Mouse (Mus musculus) thymus, postnatal 4 days (tissue): ENCODE data around the gene Morc3.

Experiments used
- DNase-seq: peaks from one replicate; pipeline ENCODE4 v3.0.0; 2021

The Morc3 gene

DNA sequence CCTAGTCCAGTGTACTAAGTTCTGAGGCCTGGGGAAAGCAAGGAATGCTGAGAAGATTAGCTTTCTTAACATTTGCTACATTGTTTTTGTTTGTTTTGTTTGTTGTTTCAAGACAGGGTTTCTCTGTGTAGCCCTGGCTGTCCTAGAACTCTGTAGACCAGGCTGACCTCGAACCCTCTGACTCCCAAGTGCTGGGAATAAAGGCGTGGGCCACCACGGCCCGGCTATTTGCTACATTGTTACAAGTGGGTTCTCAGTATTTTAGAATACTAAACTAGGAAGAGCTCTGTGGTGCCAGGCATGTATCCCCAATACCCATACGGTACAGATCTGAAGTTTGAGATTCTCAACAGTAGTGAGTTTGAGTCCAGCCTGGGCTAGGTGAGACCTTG is 52.8 kb downstream of the Morc3 start:
- no peak for DNase-seq

- DNase-seq, result no peak
Observed at GRCm38 (mm10) chr16:93888481-93888880, 56.6 kb downstream of the Morc3 start.

DNA sequence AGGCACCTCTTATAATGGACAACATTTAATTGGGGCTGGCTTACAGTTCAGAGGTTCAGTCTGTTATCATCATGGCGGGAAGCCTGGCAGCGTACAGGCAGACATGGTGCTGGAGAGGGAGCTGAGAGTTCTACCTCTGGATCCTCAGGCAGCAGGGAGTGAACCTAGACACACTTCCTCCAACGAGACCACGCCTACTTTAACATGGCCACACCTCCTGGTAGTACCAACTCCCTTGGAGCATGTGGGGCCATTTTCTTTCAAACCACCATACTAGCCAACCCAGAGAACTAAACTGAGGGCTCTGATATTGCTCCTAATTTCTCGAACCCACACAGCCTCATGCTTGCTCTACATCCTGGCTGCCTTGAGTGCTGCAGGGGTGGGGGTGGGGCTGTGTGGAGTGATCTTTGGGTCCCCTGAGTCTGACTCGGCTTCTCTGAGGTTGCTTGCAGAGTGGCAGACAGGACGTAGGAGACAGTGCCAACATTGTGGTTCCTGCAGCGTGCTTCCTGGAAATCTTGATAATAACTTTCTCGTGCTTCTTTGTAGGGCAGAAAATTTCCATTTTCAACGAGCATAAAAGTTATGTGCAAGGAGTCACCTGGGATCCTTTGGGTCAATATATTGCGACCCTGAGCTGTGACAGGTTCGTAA is 59.2 kb downstream of the Morc3 start:
- no peak for DNase-seq

- no peak for DNase-seq
Observed at GRCm38 (mm10) chr16:93893285-93893684, 61.4 kb downstream of the Morc3 start.

DNA sequence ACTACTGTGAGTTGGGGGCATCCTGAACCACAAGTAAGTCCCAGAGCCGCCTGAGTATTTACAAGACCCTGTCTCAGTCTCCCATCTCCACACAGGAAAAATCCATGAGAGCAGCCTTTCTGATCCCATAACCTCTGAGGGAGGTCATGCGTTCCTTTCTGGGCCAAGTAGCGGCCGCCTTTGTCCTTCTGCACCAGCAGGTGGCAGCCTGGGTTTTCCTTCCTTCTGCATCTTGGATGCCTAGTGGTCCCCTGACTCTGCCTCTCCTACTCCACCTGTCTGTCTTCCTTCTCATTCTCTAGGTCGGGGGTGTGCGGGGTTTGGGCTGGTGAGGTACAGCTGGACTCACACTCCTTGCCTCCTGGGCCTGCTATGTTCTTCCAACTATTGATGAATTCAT is 71.1 kb downstream of the Morc3 start:
- DNase-seq, result peak; percentile 67

DNA sequence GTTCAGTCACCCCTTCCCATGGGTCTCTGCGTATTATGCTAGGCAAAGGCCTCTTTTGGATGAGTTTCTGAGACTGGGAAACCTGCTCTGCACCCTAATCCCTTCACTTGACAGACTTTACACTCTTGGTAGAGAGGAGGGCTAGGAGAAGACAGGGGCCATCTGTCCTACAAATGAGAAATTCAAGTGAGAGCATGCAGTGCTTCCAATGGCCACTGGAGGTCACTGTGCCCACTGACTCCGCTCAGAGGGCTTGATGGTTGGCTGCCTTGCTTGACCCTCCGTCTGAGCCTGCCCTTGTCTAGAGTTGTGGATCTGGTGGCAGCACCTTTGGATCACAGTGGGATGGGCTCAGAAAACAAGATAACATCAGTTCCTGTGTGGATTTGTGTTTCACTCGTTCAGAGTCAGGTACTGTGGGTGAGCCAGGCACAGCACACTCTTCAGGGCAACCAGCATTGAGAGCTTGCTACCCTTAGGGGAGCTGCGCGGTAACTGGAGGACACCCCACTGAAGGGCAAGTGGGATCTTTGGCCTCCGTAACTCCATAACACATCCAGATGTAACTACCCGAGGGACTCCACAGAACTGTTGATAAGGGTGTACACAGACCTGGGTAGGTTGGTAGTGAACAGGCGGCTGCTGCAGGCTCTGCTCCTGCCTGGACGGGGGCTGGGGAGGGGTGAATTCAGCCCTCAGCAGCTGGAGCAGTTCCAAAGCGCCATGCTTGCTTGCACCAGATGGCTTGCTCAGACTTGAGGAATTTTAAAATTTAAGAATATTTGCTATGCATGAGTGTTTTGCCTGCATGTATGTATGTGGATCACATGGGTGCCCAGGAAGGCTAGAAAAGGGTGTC is 74.5 kb downstream of the Morc3 start:
- peak; percentile 79 for DNase-seq

DNA sequence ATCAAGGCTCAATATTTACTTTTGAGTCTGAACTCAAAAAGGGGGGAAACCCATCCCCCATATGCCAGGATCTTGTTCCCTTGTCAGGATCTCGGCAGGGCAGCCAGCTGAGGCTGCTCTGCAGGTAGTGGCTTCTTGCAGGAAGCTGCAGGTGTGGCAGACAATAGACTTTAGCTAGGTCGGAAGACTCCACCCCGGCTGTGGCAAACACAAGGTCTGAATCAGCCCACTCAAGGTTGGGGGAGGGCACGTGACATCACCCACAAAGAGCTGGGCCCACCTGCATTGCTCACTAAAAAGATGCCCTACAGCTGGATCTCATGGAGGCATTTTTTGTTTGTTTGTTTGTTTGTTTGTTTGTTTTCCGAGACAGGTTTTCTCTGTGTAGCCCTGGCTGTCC is 75.8 kb downstream of the Morc3 start:
- peak; percentile 68 for DNase-seq

- peak; percentile 58 for DNase-seq
Observed at GRCm38 (mm10) chr16:93908196-93908595, 76.3 kb downstream of the Morc3 start.

DNA sequence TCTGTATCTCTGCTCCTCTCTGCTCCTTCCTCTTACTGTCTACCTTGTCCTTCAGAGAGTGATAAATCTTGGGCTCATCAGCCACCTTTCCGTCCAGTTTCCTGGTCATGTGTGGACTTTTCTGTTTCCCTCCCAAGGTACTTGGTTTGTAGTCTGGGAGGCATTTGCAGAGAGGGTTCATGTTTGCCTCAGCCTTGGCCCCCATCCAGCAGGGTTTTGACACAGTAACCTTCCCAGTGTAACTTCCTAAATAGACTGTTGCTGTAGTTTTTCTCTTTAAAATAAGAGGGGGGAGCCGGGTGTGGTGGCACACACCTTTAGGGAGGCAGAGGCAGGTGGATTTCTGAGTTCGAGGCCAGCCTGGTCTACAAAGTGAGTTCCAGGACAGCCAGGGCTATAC is 78.0 kb downstream of the Morc3 start:
- no peak for DNase-seq

DNA sequence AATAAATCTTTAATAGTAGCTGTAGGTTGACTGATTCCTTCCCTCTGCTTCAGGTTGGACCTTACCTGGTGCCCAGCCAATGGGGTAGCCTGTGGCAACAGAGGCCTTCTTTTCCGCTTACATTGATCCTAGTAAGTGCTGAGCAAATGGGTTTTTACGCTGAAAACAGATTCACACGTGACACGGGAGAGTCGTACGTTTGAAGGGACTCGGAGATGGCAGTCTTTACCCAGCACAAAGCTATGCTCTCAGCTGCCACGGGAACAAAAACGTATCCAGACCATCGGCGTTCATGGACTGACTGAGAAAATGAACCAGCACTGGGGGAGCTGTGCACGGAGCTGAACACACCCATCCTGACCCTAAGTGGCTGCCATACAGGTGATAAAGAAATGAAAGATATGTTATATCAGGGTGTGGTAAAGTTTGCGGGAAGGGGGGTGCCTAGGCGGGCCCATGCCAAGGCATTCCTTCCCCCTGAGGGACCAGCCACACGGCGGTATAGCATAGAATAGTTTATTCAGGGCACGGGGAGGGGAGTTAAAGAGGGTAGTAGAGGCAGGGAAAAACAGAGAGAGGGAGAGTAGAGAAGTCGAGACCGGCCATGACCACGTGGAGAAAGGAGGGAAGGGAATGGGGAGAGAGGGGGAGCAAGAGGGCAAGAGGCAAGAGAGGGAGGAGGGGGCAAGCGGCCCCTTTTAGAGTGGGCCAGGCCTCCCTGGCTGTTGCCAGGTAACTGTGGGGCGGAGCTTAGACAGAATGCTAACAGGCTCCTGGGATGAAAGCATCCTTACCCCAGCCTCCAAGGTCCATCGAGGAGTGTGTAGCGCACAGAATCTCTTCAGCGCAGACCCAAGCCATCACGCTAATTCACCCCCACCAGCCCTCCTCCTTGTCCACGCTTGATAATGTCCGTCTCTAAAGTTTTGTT is 79.1 kb downstream of the Morc3 start:
- DNase-seq, result no peak

GRCm38 (mm10) chr16:93912158-93912557 is 80.2 kb downstream of the Morc3 start:
- DNase-seq, result no peak

DNA sequence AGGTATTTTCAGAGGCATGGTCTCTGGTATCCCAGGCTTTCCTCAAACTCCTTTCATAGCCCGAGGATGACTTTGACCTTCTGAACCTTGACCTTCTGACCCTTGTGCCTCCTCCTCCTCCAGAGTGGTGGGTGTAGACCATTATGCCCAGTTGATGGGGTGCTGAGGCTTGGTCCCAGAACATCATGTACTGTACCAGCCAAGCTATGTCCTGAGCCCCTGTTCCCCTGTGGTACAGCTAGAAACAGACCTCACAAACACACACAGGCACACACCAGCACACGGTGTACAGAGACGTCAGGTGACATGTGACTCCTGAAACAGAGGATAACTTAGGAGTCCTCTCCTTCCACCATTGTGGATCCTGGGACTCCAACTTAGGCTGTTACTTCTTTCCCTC is 80.9 kb downstream of the Morc3 start:
- DNase-seq, result no peak

DNA sequence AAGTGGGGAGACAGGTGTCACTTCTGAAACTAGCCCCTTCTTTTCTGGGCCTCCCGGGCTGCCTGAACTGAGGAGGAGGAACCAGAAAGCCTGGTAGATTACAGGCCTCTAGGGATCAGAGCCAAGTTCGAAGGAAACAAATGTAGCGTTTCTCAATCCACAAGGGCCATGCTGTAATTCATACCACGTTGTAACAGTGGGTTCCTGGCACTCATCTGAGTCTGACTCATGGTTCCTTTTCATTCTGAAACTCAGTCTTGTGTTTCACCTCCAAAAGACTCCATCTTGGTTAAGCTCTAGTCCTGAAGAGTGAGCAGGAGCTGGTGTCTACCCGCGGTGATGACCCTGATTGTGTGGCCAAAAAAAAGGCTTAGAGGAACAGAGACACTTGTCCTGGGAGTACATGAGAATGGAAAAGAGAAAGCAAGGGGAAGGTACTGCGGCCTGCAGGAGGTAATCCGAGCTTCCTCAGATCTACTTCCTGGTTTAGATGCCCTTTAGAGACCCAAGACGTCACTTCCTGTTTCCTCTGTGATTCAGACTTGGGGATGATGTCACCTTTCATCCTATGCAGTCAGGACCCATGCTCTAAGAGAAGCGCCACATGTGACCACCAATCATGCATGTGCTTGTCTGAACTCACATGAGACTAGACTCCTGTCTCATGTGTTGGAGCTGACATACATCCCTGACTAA is 82.1 kb downstream of the Morc3 start:
- DNase-seq, result no peak

GRCm38 (mm10) chr16:93915338-93915849 is 83.5 kb downstream of the Morc3 start:
- DNase-seq, result peak; percentile 84

- DNase-seq, result peak; percentile 94
Observed at GRCm38 (mm10) chr16:93917712-93918678, 86.1 kb downstream of the Morc3 start.

DNA sequence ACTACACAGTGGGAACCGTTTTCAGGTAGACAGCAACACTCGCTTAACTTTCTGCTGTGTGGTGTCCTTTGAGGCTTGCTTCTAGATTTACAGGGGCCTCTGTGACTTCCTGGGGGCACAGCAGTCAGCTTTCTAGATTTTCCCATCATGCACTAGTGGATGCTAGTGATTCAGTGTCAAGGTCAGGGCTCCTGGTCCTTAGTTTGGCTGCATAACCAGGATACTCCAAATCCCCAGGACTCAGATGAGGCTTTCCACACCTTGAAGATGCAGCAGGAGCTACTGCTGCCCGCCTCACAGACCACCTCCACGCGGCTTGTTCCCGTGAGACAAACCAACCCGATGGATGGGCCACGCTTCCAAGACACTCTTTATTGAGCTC is 86.7 kb downstream of the Morc3 start:
- no peak for DNase-seq

GRCm38 (mm10) chr16:93919189-93919588 is 87.3 kb downstream of the Morc3 start:
- no peak for DNase-seq

DNA sequence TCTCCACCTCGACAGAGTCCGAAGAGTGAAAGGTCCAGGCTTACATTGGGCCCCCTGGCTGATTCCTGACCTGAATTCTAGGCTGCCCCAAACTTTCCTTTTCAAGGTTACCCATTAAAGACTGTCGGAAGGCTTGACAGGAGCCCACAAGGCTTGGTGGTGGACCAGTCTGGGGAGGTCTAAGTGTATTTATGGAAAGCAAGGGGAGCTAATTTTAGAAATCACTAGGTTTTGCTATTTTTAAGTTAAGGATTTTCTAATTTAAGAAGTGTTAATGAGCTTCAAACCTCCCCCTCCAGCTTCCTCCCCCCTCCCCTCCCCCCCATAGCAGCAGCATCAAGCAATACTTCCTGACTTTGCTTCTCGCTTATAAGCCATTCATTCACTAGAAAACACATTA is 88.8 kb downstream of the Morc3 start:
- no peak for DNase-seq

DNA sequence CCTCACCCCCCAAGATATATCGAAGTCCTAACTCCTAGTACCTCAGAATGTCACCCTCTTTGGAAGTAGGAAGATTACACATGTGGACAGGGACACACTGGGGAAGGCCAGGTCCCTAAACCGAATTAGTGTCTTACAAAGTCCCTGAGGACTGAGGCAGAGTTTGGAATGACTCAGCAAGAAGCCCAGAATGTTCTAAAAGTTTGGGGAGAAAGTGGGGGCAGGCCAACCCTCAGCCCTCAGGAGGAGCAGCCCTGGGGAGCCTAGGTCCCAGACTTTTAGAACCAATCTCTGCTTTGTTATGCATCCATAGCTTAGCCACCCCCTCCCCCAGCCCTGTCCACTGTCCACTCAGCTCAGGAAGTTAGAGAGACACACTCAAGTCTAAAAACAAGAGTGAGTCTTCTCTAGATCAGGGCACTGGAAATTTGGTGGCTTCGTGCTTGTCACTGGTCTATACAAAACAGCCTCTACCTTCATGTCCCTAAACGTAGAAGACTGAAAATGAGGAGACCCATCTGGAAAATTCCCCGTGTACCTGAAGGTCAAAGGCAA is 91.0 kb downstream of the Morc3 start:
- no peak for DNase-seq

- no peak for DNase-seq
Observed at GRCm38 (mm10) chr16:93923788-93924187, 91.9 kb downstream of the Morc3 start.
